Mouse (Mus musculus): ENCODE results near the gene Ndufs3. TPM values are rescaled to one million over a fixed set of nuclear protein-coding genes. Genes with fewer than 3 reads are reported as not detected.
A peak's percentile ranks its signal among the peaks of the same experiment; 100 is the strongest.

The Ndufs3 gene
- total RNA-seq, 1 experiment from 2014 or later, result 358 TPM

GRCm38 (mm10) chr2:90850401-90850800, 54.2 kb downstream of the Ndufs3 start:
- no peak for DNase-seq

- DNase-seq, result no peak
These were observed 56.3 kb downstream of the Ndufs3 start for GRCm38 (mm10) chr2:90848331-90848730.

GRCm38 (mm10) chr2:90847681-90848050, 57.0 kb downstream of the Ndufs3 start:
- no peak for DNase-seq

GRCm38 (mm10) chr2:90846955-90847680, 57.5 kb downstream of the Ndufs3 start, which contains the start of gene Mtch2:
Gene Mtch2, plus strand, starts transcription at chr2:90847155.
- DNase-seq, result peak; percentile 100

- DNase-seq, result peak; percentile 6
These were observed 58.1 kb downstream of the Ndufs3 start for GRCm38 (mm10) chr2:90846597-90846954.

GRCm38 (mm10) chr2:90846171-90846570, 58.5 kb downstream of the Ndufs3 start:
- DNase-seq, result no peak

- DNase-seq, result no peak
These were observed 59.4 kb downstream of the Ndufs3 start for GRCm38 (mm10) chr2:90845234-90845633.

Other genes with a start within 250 kb of the Ndufs3 start
- gene Nup160, start 227.6 kb downstream of the Ndufs3 start, total RNA-seq (2021), result 19.7 and 23.4 TPM in 2 replicates
- gene Fnbp4, start 159.5 kb downstream of the Ndufs3 start, total RNA-seq (2021), result 65.2 and 72.0 TPM in 2 replicates
- 0.67 and 1.5 TPM in 2 replicates for gene Agbl2, start 122.1 kb downstream of the Ndufs3 start, total RNA-seq (2021)
- gene Mtch2, start 57.7 kb downstream of the Ndufs3 start, total RNA-seq (2021), result 248 and 259 TPM in 2 replicates
- gene C1qtnf4, start 19.0 kb downstream of the Ndufs3 start, total RNA-seq (2021), result 1.00 and 1.9 TPM in 2 replicates
- gene Kbtbd4, start 87 bp downstream of the Ndufs3 start, total RNA-seq (2021), result 30.9 and 36.0 TPM in 2 replicates
- gene Celf1, start 35.6 kb upstream of the Ndufs3 start, total RNA-seq (2021), result 92.6 and 96.8 TPM in 2 replicates
- gene Rapsn, start 130.8 kb upstream of the Ndufs3 start, total RNA-seq (2021), result 2.1 and 2.9 TPM in 2 replicates
- gene Psmc3, start 149.2 kb upstream of the Ndufs3 start, total RNA-seq (2021), result 203 and 258 TPM in 2 replicates
- gene Slc39a13, start 165.6 kb upstream of the Ndufs3 start, total RNA-seq (2021), result 31.2 and 32.7 TPM in 2 replicates
- 3.0 and 3.3 TPM in 2 replicates for gene Spi1, start 177.6 kb upstream of the Ndufs3 start, total RNA-seq (2021)
- not detected in 2 replicates for gene Mybpc3, start 213.3 kb upstream of the Ndufs3 start, total RNA-seq (2021)

Measured in adrenal gland, postnatal 25 days (tissue).